Mouse (Mus musculus) megakaryocyte-erythroid progenitor cell, adult 5-6 weeks (primary cell): ENCODE data around the gene Sox9. TPM values are rescaled to one million over a fixed set of nuclear protein-coding genes. Genes with fewer than 3 reads are reported as not detected.

Experiments
- ATAC-seq: replicated peaks from 2 replicates; pipeline ENCODE4 v1.8.0; 2016; ENCODE audit warnings: mild to moderate bottlenecking, inconsistent platforms; ENCODE audit not compliant: severe bottlenecking, poor library complexity, low FRiP score, low TSS enrichment
- total RNA-seq, 2 experiments: library from RNA; stranded (forward) in 1 of 2; stranded (reverse) in 1 of 2; fragments of 200-1000, 215-1000 nt in 1 of 2; fragments of >200 nt in 1 of 2; fragmentation: Nextera tagmentation in 1 of 2; gene quantifications; 2 replicates each; pipeline ENCODE4 v1.2.3; 2014 to 2017

Gene Sox9
- total RNA-seq, 2 experiments from 2014 or later: not detected

DNA sequence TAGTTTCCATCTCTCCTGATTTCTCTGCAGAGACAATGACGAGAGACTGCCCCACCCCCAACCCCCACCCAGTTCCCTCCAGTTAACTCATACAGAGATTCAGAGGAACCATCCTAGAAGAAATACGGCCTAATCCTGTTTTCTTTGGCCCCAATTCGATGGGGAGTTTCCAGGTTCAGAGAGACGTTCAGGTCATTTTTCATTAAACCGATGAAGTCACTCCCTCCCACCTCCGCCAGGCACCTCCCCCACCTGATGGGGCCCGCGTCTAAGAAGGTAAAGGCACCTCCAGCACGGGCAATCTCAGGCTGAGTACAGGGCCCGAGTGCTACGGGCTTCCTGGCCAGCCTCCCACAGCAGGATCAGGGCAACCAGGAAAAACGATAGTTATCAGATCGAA is 6.3 kb downstream of the Sox9 start:
- no peak for ATAC-seq

DNA sequence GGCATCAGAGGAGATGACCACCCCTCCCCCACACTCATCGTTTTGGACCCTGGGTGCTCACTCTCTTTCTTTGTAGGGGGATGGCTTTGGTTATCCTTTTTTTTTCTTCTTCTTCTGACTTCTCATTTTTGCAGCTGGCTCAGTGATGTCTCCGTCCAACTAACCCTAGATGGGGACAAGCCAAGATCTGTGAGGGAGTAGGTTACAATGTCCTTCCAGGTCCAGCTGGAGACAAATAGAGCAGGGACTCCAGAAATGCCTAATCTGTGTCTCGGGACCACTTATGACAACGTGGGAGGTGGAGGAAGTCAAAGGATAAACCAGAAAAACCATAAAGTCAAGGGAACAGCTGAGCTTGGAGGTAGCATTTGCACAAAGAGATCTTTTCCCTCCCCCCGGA is 14.4 kb downstream of the Sox9 start:
- ATAC-seq: no peak

DNA sequence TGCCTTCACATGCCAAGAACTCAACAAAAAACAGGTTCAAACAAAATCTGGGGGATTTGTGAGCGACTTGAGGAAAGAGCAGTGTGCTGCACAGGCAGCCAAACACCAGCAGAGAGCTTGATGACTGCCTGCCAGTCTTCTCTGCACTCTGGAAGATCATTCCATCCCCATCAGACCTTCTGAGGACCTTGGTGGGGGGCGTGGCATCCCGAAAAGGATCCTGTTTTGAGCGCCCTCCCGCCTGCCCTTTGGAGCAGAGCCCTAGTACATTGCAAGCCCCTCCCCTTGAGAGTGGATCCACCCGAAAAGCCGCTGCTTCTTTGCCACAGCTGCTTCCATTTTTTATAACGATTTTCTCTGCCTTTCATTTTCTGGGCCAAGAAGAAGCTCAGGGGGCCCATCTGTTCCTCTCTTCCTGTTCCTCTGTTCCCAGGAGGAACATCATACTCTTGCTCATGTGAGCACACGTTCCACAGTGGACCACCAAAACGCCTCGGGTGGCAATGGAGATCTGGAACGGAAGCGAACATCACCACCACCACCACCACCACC is 16.9 kb downstream of the Sox9 start:
- ATAC-seq: no peak

DNA sequence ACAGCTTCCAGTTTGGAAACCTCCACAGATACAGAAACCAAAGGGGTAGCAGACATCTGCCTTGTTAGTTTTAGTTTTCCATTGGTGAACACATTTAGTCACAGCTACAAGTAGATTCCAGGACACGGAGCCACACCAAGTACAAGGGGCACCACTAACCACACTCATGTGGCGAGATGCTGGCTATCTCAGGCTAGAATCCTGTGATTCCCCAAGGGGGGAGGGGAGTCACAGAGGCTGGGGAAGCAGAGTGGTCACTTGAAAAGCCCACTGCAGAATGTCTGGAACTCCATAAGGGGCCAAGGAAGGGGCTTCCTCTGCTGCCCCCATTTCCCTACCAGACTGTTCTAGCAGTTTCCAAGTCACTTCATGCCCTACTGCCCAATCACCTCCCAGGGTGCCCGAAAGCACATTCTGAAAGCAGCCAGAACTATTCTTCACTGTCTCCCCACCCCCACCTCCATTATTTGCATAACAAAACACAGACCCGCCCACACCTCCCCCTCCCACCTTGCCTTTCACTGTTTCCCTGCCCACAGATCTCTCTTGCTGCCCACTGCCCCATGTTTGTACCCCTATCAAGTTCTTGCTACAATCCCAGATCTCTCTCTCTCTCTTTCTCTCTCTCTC is 19.3 kb downstream of the Sox9 start:
- ATAC-seq: no peak

DNA sequence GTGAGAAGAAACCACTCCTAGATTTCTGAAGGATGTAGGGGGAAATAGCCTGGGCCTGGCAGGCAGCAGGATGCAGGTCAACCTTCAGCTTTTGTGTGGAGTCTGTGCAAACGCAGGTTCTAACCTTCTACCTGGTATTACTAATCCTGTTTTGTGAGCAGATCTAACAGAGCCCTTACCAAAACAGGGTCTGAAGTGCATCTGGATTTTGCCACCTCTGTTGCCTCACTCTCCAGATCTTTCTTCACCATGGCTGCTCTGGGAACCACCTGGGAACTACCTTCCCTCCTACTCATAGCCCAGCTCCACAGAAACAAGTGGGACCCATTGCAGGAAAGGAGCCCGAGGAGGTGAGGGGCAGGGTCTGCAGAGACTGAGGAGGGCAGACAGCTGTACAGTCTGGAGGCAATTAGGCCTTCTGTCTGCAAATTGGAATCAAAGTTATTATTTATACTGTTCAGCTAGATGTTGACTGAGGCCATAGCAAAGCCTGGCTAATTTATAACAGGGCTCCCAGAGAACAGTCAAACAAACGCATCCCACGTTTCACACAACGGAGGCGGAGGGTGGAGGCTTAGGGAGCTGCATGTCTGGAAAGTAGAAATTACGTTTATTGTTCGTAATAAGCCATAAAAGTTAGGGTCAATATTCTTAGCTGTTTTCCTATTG is 25.9 kb downstream of the Sox9 start:
- no peak for ATAC-seq

DNA sequence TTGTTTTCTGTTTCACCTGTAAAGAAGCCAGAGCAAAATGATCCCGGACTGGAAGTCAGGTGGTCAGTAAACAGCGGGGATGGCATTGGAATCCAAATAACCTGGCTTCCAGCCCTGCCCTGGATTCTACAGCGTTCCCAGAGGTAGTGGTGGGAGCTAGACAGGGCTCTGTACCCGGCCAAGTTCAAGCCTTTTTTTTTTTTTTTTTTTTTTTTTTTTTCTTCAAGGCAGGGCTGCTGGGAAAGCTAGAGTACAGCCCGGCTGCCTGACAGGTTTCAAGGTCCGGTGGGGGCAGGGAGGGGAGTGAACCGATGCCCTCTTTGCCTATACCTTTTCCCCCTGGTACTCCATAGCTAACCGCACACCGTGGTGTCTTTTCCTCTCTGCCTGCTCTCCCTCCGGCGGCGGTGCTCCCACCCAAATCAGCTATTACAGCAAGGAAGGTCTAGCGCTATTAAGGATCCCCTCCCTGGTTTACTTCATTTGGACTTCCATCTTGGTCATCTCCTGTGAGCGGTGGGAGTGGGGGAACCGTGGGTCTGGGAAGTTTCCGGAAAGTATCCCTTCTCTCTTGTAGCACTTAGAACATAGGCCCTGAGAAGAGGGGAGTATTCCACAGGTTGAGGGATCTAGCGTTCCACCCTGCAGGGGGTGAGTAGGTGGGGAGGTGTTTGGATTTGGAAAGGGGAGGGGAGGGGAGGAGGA is 28.6 kb downstream of the Sox9 start:
- ATAC-seq: no peak

DNA sequence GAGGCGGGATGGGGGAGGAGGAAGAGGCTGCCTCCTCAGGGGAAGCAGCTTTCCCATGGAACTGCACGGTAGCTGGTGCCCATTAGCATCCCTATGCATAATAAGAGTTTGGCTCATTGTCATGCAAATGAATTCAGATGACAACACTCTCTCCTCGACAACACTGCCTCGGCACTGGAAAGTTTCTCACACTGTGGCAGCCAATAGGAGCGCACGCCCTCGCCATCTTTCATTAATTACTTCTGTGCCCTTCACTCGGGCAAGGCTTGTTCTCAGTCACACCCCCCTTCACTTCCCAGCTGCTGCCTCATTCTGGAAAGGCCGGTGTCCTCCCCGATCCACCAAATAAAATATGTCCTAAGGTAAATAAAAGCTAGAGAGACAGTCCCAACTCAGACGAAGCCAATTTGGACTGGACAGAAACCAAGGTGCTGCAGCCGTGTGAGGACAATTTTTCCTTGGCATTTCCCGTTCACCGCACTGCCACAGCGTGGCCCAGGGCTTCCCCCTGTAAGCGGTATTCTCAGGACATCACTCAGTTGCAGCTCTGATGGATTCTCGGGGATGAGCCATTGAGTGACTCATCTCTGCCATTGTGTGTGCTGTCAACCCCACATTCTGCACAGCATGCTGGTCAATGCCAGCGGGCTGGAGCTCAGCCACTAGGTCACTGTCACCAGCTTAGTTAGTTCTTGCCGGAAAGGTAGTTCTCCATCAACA is 29.3 kb downstream of the Sox9 start:
- ATAC-seq: no peak

DNA sequence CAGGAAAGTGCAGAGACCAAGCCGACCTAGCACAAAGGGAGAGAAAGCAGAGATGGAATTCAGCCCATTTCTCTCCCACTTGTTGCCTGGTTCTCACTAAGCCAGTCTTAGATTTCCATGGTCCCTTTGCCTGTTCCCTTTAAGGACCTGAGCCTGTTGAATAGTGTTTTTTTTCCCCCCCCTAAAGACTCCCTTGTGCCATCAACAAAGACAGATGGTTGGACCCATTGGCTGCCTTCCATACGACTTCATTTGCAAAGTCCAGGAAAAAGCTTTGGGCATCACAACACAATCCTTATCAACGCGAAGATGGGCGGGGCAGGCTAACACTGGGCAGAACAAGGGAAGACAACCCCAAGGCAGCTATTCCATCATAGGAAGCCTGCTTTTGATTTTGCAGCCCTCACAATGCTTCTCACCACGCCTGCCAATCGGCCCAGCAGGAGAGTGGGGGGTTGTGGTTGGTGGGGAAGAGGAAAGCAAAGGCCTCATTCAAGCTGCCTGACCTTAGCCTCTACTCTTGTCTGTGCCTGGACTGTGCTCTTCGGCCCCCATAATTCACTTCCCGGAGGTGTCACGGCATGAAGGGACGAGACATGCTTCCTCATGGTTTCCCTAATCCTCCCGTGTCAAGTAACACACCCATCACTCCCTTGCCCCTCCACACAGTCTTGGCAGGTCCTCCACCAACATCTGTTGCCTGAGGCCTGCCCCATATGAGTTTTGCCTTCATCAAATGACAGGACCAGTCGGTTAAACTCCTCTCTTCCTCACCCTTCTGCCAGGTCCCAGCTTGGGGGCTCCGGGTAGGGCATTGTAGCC is 36.0 kb downstream of the Sox9 start:
- no peak for ATAC-seq

DNA sequence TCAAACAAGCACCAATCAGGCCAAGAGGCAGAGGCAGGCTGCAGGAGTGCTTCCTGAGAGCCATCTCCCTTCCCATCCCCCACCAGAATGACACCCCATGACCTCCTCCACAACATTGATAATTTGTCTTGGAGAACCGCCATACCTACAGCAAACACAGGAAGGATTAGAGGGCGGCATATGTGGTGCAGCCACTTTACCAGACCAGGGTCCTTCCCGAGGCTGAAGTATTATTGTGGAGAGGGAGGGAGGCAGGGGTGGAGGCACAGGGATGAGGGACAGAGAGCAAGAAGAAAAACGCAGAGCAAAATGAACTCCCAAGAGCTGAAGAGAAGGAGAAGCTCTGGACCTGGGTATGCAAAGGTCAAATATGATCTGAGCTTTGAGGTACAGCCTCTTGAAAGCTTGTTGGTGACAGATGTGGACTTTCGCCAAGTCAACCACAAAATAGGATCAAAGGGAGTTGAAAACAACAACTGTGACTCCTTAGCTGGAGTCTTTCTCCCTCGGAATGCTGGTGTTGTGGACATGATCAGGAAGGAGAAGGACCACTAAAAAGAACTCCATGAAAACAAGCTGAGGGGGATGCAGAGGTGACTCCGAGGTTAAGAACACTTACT is 36.7 kb downstream of the Sox9 start:
- ATAC-seq: no peak

DNA sequence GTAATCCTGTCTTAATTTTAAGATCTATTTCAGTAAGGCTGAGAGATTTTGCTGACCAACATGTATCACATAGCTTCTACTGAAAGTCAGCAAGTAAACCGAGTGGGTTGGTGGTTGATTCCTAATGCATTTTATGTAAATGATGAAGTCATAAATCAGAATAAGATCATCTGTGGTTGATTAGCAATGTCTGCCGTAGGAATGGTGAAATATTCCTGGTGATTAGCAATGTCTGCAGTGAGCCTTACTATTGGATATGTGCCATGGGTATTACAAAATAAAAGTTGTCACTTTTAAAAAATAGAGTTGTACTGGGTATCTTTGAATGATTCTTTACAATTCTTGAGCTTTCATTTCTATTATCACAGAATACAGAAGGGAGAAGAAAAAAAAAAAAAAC is 39.5 kb downstream of the Sox9 start:
- ATAC-seq: no peak

DNA sequence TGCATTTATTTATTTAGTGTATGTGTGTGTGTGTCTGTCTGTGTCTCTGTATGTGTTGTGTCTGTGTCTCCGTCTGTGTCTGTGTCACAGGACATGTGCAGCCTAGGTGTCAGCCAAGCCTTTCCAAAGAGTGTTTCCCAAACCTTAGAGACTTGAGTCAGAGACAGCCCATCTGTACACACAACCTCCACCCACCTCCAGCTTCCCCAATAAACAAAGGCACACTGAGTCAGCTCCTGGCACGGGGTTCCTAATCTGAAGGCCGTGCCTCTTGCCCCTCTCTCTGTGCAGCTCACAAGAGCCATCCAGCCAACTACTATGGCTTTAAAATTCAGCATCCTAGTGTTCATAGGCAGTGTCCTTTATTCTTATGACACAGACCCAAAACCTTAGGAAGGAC is 42.1 kb downstream of the Sox9 start:
- no peak for ATAC-seq

DNA sequence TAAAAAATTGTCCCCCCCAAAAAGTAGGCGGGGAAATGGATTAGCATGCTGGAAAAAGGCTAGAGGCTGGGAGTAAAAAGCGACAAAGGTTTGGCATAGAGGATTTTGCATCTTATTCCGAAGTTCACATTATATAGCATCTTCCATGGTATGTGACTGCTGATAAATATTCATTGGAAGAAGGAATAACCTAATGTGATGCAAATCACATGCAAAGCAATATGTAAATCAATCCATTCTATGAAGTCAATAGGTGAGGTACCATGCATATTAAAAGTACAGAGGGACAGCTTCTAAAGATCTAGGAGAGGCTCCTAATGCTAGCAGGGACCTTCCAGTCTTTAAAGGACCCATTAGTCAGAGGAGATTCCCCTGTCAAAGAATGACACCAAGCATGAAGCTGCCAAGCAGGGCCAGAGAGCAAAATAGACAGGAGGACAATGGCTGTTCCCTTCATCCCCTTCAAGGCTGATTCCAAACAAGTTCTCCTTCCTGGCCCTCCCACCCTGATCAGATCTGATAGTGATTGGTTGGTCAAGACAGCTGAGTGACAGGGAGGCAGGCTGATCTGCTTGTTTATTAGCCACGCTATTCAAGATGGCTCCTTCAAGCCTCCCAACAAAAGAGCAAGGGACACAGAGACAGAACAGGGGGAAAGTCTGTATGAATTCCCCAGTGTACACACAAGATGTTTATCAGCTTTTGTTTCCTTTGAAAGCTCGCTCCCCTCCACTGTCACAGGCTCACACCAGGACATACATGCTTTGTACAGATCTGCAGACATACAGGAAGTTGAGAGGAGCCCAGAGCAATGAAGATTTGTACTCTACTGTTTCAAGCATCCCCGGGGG is 44.4 kb downstream of the Sox9 start:
- ATAC-seq: no peak

DNA sequence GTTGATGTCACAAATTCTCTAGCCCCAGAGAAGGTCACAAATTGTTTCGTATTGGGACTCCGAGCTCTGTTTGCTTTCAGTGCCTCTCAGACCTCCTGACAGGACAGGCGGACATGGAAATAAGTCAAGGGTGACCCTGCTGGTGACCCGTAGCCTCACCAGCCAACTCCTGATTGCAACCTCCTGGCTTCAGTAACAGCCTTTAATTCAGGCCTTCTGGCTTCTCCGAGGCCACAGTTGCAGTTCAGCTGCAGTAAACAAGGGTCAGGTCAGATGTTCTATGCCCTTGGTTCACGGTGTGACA is 45.0 kb downstream of the Sox9 start:
- no peak for ATAC-seq

DNA sequence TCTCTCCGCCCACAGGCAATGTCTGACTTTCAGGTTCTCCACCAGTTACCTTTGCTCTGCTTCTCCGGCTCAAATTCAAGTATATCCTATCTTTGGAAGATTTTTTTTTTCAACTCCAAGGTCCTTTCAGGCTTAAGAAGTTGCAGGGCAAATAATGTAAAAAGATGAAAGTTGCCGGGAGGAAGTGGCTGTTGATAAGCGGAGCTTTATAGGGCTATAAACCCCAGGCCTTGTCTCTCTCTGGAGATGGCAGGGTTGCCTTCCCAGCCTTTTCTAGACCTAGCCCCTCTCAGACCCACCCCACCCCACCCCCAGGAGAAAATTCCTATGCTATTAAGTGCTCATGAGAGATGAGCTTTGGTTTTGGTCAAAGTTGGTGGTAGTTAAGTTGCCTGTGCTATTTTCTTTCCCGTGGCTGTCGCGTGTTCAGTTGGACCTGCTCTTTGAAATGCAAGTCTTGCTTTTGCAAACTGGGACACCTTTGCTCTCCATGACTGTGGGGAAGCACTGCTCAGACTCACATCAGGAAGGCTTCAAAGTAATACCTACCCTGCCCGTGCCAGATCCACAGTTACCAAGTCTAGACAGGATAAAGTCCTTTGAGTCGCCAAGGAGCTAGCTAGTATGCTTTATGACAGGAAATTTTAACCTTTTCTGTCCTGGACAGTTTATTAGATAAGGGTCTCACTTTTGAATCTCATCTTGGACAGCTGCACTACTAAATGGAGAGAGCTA is 46.7 kb downstream of the Sox9 start:
- ATAC-seq: no peak

DNA sequence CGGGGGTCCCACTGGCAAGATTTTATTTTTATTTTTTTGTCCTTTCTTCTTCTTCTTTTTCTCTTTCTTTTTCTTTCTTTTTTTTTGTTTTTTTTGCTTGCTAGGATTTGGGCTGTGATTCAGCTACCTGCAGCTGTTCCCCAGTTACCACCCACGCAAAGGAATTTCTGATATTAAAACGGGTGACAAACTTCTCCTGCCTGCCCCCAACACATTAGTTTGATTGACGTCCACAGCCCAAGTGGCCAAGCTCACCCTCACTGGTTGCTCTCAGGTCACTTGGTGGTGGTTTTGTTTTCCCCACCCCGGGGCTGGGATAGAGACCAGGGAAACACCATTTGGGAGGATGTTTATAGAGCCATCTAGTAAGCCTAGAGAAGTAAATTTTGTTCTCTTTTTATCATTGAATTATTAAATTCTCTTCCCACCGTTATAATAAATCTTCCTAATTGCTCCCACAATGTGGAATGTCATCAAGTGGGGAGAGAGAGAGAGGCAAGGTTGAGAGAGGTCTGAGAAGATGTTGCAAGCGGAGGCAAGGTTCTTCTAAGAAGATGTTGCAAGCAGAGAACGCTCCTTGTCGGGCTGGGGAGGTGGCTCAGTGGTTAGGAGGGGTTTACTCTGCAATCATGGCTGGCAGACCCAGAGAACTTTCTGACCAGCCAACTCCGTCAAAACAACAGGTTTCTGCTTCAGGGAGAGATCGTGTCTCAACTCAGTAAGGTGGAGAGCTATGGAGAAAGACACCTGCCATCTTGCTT is 52.4 kb downstream of the Sox9 start:
- no peak for ATAC-seq

DNA sequence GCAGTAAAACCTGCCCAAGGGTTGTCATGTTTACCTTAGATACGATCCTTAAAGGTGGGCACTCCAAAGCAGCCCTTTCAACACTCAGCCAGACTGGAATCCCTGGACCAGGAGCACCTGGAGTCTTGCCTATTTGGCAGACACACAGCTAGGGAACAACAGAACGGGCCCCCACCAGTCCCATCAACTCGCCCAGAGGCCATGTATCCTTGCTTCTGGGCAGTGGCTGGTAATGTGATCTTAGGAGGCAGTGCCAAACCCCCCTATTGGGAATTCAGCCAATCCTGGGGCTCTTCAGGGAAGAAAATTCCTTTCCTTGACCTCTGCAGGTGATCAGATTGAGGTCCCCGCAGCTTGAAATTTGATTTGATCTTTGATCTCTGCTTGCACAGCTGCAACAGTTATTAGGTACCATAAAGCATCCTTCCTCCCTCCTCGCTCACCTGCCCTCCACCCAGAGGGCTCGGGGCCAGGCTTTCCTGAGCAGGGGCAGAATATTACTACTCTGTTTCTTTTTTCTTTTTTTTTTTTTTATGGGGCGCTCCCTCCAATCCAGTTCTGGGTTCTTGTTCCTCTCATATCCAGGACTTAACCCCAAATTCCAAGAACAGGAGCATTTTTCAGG is 53.6 kb downstream of the Sox9 start:
- ATAC-seq: no peak
